Mouse (Mus musculus): ENCODE data around the gene Dzip1l. TPM values are rescaled to one million over a fixed set of nuclear protein-coding genes. Genes with fewer than 3 reads are reported as not detected.

Dzip1l gene
- polyA plus RNA-seq, 1 experiment from 2014 or later, result 8.8 TPM

DNA sequence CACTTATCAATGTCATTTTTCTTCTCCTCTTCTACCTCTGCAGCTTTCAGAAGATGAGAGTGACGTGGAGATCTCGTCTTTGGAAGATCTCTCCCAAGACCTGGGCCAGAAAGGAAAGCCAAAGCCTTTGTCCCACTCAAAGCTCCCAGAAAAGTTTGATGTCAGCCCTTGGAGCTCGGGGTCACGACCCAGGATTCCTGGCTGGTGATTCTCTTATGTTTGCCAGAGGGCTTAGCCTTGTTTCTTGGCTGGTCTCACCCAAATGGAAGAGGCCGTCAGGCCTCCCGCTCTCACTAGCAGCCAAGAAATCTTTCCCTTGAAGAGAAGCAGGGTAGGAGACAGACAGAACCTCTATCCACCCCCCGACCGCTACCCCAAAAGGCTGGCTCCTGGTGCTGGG is 38.3 kb downstream of the Dzip1l start:
- Histone ChIP-seq H3K27me3 (ENCODE audit: control insufficient read depth, insufficient read depth, low read depth, low read length) (no peaks in the 10 kb centered on the region), H3K4me3 (ENCODE audit: low read depth, low read length) (no peak overlapping the region), H3K4me2 (ENCODE audit: low read length) (no peak overlapping the region), H3K36me3 (ENCODE audit: control insufficient read depth, insufficient read depth, low read length) (peaks cover 8% of the 10 kb centered on the region), H3K4me1 (ENCODE audit: control insufficient read depth, insufficient read depth, low read length) (no peaks in the 10 kb centered on the region), H3K9ac (ENCODE audit: low read depth, low read length) (no peak overlapping the region), H3K27ac (ENCODE audit: low read length) (no peak overlapping the region), H3K9me3 (replicated peaks; ENCODE audit: control insufficient read depth, low read length, poor library complexity, severe bottlenecking) (no peaks in the 10 kb centered on the region)
- ATAC-seq, result no peak
- WGBS, result 77% methylated on average over 8 of the region's 8 CpGs

DNA sequence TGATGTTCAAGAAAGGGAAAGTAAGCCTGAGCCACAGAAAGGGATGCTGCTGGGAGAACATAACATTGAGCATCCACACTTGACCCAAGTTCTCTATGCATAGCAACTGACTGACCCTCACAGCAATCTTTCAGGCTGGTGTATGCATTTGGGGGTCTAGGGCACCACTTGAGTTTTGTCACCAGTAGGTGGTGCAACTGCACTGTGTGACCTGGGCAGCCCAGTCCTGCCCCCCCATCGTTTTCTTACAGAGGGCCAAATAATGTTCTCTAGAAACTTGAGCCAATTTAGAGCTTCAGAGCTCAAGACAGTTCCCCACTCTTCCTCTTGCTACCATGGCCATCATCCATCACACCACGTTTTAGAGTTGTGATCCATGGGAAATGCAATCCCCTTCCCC is 42.3 kb downstream of the Dzip1l start:
- no peak for ATAC-seq
- Histone ChIP-seq H3K4me3 (ENCODE audit: low read depth, low read length) (no peak overlapping the region), H3K9ac (ENCODE audit: low read depth, low read length) (no peak overlapping the region), H3K4me2 (ENCODE audit: low read length) (no peak overlapping the region), H3K27me3 (ENCODE audit: control insufficient read depth, insufficient read depth, low read depth, low read length) (no peaks in the 10 kb centered on the region), H3K27ac (ENCODE audit: low read length) (no peak overlapping the region), H3K36me3 (ENCODE audit: control insufficient read depth, insufficient read depth, low read length) (peaks cover 8% of the 10 kb centered on the region), H3K4me1 (ENCODE audit: control insufficient read depth, insufficient read depth, low read length) (no peaks in the 10 kb centered on the region), H3K9me3 (replicated peaks; ENCODE audit: control insufficient read depth, low read length, poor library complexity, severe bottlenecking) (no peaks in the 10 kb centered on the region)
- WGBS, result 55% methylated on average over 2 of the region's 2 CpGs

DNA sequence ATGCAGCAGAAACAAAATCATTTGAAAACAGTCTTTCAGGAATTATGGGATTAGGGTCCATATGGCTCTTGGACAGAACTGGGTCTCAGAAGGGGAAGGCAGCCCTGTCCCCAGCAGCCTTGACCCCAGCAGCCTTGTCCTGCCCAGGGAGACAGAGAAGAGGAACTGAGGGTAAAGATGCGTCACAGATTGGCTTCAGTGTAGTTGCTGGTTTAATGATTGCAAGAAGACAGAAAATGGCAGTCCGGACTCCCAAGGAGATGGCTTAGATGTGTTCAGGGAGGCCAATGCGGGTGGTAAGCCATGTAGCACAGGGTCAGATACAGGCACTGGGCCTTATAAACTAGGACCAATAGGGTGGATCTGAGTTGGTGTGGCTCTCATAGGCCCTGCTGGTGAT is 46.4 kb downstream of the Dzip1l start:
- no peak overlapping the region for H3K27ac ChIP-seq (ENCODE audit: low read length)
- H3K4me1 ChIP-seq (ENCODE audit: control insufficient read depth, insufficient read depth, low read length), result no peaks in the 10 kb centered on the region
- WGBS, result 87% methylated on average over 3 of the region's 3 CpGs
- H3K9me3 ChIP-seq (replicated peaks; ENCODE audit: control insufficient read depth, low read length, poor library complexity, severe bottlenecking), result no peaks in the 10 kb centered on the region
- no peak overlapping the region for H3K4me3 ChIP-seq (ENCODE audit: low read depth, low read length)
- no peaks in the 10 kb centered on the region for H3K36me3 ChIP-seq (ENCODE audit: control insufficient read depth, insufficient read depth, low read length)
- no peak overlapping the region for H3K4me2 ChIP-seq (ENCODE audit: low read length)
- no peak overlapping the region for H3K9ac ChIP-seq (ENCODE audit: low read depth, low read length)
- no peak for ATAC-seq
- no peaks in the 10 kb centered on the region for H3K27me3 ChIP-seq (ENCODE audit: control insufficient read depth, insufficient read depth, low read depth, low read length)

DNA sequence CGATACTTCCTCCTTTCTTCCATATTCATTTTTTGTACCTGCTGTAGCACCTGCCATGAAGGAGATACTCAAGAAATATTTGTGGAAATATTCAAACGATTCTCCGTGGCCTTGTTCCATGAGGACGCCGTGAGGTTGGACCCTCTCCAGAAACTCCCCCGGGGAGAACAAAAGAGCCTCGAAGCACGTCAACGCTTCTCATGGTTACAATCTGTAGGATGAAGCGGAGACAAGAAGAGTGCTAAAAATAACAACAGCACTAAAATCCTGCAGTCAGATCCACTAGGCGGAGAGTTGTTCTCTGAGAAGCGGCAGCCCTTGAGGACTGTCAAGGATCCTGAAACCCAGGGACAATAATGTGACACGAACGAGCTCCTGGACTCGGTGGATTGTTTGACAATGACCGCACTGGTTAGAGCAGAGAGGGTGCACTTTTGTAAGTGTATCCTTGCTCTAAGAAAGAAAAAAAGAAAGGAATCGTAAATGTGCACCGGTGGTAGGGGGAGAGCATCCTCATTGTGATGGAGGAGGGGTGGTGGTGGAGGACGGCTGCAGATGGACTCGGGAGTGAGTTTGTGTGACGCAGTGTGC is 52.8 kb downstream of the Dzip1l start:
- Histone ChIP-seq H3K4me2 (ENCODE audit: low read length) (no peak overlapping the region), H3K9me3 (replicated peaks; ENCODE audit: control insufficient read depth, low read length, poor library complexity, severe bottlenecking) (no peaks in the 10 kb centered on the region), H3K27me3 (ENCODE audit: control insufficient read depth, insufficient read depth, low read depth, low read length) (no peaks in the 10 kb centered on the region), H3K9ac (ENCODE audit: low read depth, low read length) (no peak overlapping the region), H3K27ac (ENCODE audit: low read length) (no peak overlapping the region), H3K36me3 (ENCODE audit: control insufficient read depth, insufficient read depth, low read length) (no peaks in the 10 kb centered on the region), H3K4me1 (ENCODE audit: control insufficient read depth, insufficient read depth, low read length) (peaks cover 9% of the 10 kb centered on the region), H3K4me3 (ENCODE audit: low read depth, low read length) (no peak overlapping the region)
- no peak for ATAC-seq
- WGBS, result 78% methylated on average over 21 of the region's 21 CpGs

DNA sequence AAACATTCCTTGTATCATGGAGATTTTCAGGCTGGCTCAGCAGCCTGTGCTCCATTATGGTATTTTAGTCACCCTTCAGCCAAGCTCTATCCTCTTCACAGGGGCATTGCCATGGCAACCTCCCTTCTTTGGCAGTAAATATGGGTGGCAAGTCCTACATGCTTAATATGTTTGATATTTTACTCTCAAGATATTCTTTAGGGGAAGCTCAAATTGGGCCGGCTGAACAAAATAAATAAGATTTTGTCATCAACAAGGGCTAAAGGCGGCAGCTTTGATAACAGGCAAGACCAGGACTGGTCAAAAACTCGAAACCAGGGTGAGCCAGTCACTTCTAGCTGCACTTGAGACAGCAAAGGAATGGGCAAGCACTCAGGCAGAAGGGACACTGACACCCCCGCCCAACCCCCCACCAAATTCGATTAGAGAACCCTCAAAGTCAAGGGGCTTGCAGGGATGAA is 55.8 kb downstream of the Dzip1l start:
- H3K27ac ChIP-seq (ENCODE audit: low read length), result no peak overlapping the region; the same call in 1 of the 2 replicates
- no peak overlapping the region for H3K9ac ChIP-seq (ENCODE audit: low read depth, low read length)
- peaks cover 9% of the 10 kb centered on the region for H3K4me1 ChIP-seq (ENCODE audit: control insufficient read depth, insufficient read depth, low read length)
- H3K9me3 ChIP-seq (replicated peaks; ENCODE audit: control insufficient read depth, low read length, poor library complexity, severe bottlenecking), result no peaks in the 10 kb centered on the region
- WGBS, result 56% methylated on average over 5 of the region's 5 CpGs
- peak; percentile 58; the same call in 1 of the 2 replicates for ATAC-seq
- H3K27me3 ChIP-seq (ENCODE audit: control insufficient read depth, insufficient read depth, low read depth, low read length), result no peaks in the 10 kb centered on the region
- H3K4me2 ChIP-seq (ENCODE audit: low read length), result no peak overlapping the region
- no peak overlapping the region for H3K4me3 ChIP-seq (ENCODE audit: low read depth, low read length)
- H3K36me3 ChIP-seq (ENCODE audit: control insufficient read depth, insufficient read depth, low read length), result no peaks in the 10 kb centered on the region

DNA sequence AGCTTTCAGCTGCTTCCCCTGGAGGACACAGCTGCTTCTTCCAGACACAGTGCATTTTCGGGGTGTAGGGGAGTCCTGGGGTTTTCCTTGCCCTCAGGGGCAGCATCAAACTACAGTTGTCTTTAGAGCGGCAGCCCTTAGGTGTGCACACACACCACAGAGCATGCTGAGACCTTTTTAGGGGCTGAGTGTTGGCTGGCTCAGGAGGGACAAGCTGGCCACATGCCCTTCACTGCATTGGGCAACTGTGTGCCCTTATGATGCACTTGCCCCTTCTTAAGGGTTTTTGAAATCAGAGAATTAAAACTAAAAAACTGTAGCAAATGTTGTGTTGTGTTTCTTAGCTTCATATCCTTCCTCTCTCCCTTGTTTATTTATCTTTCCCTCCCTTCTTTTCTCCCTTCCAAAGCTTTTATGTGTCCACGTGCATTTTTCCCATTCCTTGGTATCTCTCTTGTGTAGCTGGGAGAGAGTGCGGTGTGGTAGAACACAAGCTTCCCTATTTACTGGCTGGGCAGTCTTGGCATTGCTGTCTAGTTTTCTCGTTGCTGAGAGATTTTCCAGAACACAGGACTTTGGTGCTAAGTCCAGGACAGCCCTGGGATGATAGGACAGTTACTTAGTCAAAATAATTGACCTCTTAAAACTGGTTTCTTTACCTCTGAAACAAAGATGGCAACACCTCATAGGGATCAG is 56.4 kb downstream of the Dzip1l start:
- Histone ChIP-seq H3K9me3 (replicated peaks; ENCODE audit: control insufficient read depth, low read length, poor library complexity, severe bottlenecking) (no peaks in the 10 kb centered on the region), H3K4me1 (ENCODE audit: control insufficient read depth, insufficient read depth, low read length) (peaks cover 9% of the 10 kb centered on the region), H3K4me3 (ENCODE audit: low read depth, low read length) (no peak overlapping the region), H3K27ac (ENCODE audit: low read length) (no peak overlapping the region), H3K27me3 (ENCODE audit: control insufficient read depth, insufficient read depth, low read depth, low read length) (no peaks in the 10 kb centered on the region), H3K36me3 (ENCODE audit: control insufficient read depth, insufficient read depth, low read length) (no peaks in the 10 kb centered on the region), H3K4me2 (ENCODE audit: low read length) (no peak overlapping the region), H3K9ac (ENCODE audit: low read depth, low read length) (no peak overlapping the region)
- 78% methylated on average over 5 of the region's 5 CpGs for WGBS
- ATAC-seq, result 0 out of 2 replicates have a peak, but pooled peaks have one; percentile 17

DNA sequence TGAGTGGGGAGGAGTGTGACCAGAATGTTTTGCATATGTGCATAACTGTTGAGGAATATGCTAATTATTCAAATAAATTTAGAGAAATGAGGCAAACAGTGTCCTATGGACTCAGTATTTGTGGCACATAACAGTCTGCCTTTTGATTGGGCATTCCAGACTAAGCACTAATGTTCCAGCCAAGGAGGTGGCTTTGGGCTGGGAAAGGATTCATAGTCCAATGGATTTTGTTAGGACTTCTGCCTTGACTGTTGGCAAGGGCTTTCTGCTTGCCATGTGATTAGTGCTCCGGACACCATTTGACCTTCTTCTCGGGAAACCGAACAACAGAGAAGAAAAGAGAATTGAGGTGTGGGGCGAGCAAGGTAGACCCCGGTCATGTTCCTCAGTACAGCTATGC is 60.5 kb downstream of the Dzip1l start:
- H3K4me2 ChIP-seq (ENCODE audit: low read length), result no peak overlapping the region
- H3K9me3 ChIP-seq (replicated peaks; ENCODE audit: control insufficient read depth, low read length, poor library complexity, severe bottlenecking), result no peaks in the 10 kb centered on the region
- H3K27me3 ChIP-seq (ENCODE audit: control insufficient read depth, insufficient read depth, low read depth, low read length), result no peaks in the 10 kb centered on the region
- no peak overlapping the region for H3K27ac ChIP-seq (ENCODE audit: low read length)
- WGBS, result 92% methylated on average over 5 of the region's 5 CpGs
- H3K4me1 ChIP-seq (ENCODE audit: control insufficient read depth, insufficient read depth, low read length), result peaks cover 6% of the 10 kb centered on the region
- no peak overlapping the region for H3K4me3 ChIP-seq (ENCODE audit: low read depth, low read length)
- ATAC-seq, result no peak
- H3K36me3 ChIP-seq (ENCODE audit: control insufficient read depth, insufficient read depth, low read length), result no peaks in the 10 kb centered on the region
- no peak overlapping the region for H3K9ac ChIP-seq (ENCODE audit: low read depth, low read length)

DNA sequence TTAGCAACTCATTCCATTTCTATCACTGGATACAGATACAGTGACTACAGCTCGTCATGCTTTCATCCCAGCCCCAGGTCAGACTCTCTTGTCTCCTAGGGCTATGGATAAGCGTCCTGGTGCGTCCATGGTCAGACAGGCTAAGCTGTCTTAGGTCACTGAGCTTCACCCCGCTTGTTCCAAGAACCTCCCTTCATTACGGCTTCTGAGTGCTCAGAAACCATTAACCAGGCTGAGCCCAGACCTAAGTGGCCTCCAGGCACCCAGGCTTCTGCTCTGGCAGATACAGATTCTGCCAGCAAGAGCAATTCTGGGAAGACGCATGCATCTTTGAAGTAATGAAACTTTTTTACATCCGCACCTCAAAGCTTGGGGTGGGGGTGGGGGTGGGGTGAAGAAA is 61.1 kb downstream of the Dzip1l start:
- Histone ChIP-seq H3K27ac (ENCODE audit: low read length) (no peak overlapping the region), H3K36me3 (ENCODE audit: control insufficient read depth, insufficient read depth, low read length) (no peaks in the 10 kb centered on the region), H3K27me3 (ENCODE audit: control insufficient read depth, insufficient read depth, low read depth, low read length) (no peaks in the 10 kb centered on the region), H3K9ac (ENCODE audit: low read depth, low read length) (no peak overlapping the region), H3K4me1 (ENCODE audit: control insufficient read depth, insufficient read depth, low read length) (peaks cover 1% of the 10 kb centered on the region), H3K4me3 (ENCODE audit: low read depth, low read length) (no peak overlapping the region), H3K9me3 (replicated peaks; ENCODE audit: control insufficient read depth, low read length, poor library complexity, severe bottlenecking) (no peaks in the 10 kb centered on the region), H3K4me2 (ENCODE audit: low read length) (no peak overlapping the region)
- no peak for ATAC-seq
- 81% methylated on average over 7 of the region's 7 CpGs for WGBS

DNA sequence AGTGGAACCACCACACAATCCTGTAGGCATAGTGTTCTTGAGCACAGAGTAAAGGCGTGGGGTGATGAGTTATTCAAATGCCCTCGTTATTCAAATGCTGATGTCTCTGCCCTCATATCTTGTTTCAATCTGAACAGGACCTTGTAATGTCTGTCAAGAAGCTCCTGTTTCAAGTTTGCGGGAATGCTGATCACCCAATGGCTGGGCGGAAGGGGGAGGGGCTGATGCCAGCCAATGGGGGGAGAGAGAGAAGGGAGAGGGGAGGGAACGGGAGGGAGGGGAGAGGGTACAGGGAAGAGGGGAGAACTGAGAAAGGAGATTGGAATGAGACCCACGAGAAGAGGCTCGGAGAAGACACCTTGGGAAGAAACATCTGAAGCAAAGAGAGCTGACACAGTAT is 65.7 kb downstream of the Dzip1l start:
- Histone ChIP-seq H3K4me2 (ENCODE audit: low read length) (no peak overlapping the region), H3K36me3 (ENCODE audit: control insufficient read depth, insufficient read depth, low read length) (no peaks in the 10 kb centered on the region), H3K27me3 (ENCODE audit: control insufficient read depth, insufficient read depth, low read depth, low read length) (no peaks in the 10 kb centered on the region), H3K4me3 (ENCODE audit: low read depth, low read length) (no peak overlapping the region), H3K9ac (ENCODE audit: low read depth, low read length) (no peak overlapping the region), H3K4me1 (ENCODE audit: control insufficient read depth, insufficient read depth, low read length) (no peaks in the 10 kb centered on the region), H3K27ac (ENCODE audit: low read length) (no peak overlapping the region), H3K9me3 (replicated peaks; ENCODE audit: control insufficient read depth, low read length, poor library complexity, severe bottlenecking) (no peaks in the 10 kb centered on the region)
- no peak for ATAC-seq
- 67% methylated on average over 7 of the region's 7 CpGs for WGBS

All from midbrain, embryonic 16.5 days (tissue).